Mouse (Mus musculus) G1E (cell line): Measurements from ENCODE around the gene Gtf2f1. TPM values are rescaled to one million over a fixed set of nuclear protein-coding genes. Genes with fewer than 3 reads are reported as not detected.

Source experiments
- ATAC-seq: 2 replicates; pipeline ENCODE4 v1.8.0; 2016; ENCODE audit warnings: mild to moderate bottlenecking; ENCODE audit not compliant: insufficient number of reproducible peaks, poor library complexity, low FRiP score, severe bottlenecking; ENCODE audit errors: extremely low read depth
- DNase-seq: peaks from one replicate; pipeline ENCODE4 v3.0.0; 2012; ENCODE audit warnings: low spot score
- H3K27me3 ChIP-seq: 2 replicates; pipeline ENCODE4 v1.6.1; 2012; ENCODE audit warnings: mild to moderate bottlenecking, low read length, inconsistent platforms; ENCODE audit not compliant: insufficient read depth
- H3K36me3 ChIP-seq: replicated peaks from 2 replicates; pipeline ENCODE3; 2012; ENCODE audit warnings: mild to moderate bottlenecking, inconsistent platforms
- H3K4me1 ChIP-seq: 2 replicates; pipeline ENCODE4 v1.6.1; 2012; ENCODE audit warnings: low read depth, low read length, inconsistent platforms, mixed read lengths; ENCODE audit not compliant: insufficient read depth
- H3K4me3 ChIP-seq: 2 replicates; pipeline ENCODE4 v1.5.1; 2012; ENCODE audit warnings: low read depth, mild to moderate bottlenecking, inconsistent platforms, low read length, moderate library complexity, mixed read lengths
- H3K9me3 ChIP-seq: replicated peaks from 2 replicates; pipeline ENCODE4 v1.6.1; 2012; ENCODE audit warnings: inconsistent platforms
- CTCF ChIP-seq: IDR thresholded peaks from 2 replicates; pipeline ENCODE4 v1.5.1; 2012; ENCODE audit warnings: low read depth, low read length, inconsistent platforms, mixed read lengths
- GATA1 ChIP-seq: IDR thresholded peaks from 2 replicates; pipeline ENCODE4 v1.6.1; 2012; ENCODE audit warnings: borderline replicate concordance, low read length, inconsistent platforms, mixed read lengths
- GATA2 ChIP-seq: IDR thresholded peaks from 2 replicates; pipeline ENCODE4 v1.6.1; 2012; ENCODE audit warnings: low read depth, low read length, inconsistent platforms, borderline replicate concordance
- POLR2AphosphoS5 ChIP-seq: IDR thresholded peaks from 2 replicates; pipeline ENCODE4 v1.6.1; 2012; ENCODE audit warnings: low read depth, low read length, inconsistent platforms; ENCODE audit not compliant: insufficient replicate concordance
- TAL1 ChIP-seq: conservative IDR thresholded peaks from 2 replicates; pipeline ENCODE4 v1.6.1; 2012; ENCODE audit warnings: low read depth, low read length, inconsistent platforms, mixed read lengths
- polyA plus RNA-seq: library from polyadenylated mRNA; stranded (reverse); fragments of >175 nt; gene quantifications from 2 replicates; pipeline ENCODE4 v1.2.3, GENCODE M21; 2012
- total RNA-seq, 2 experiments: library from RNA; stranded (forward) in 1 of 2; stranded (reverse) in 1 of 2; fragments of 200-1000 nt in 1 of 2; fragments of >200 nt in 1 of 2; fragmentation: Nextera tagmentation in 1 of 2; gene quantifications; 2 replicates each; pipeline ENCODE4 v1.2.3; 2014 to 2017

Gtf2f1 gene
- total and polyA plus RNA-seq, 3 experiments, result 102 to 145 (median 113) TPM

GRCm38 (mm10) chr17:56963646-56964045, 47.4 kb downstream of the Gtf2f1 start:
- no peak for TF ChIP-seq GATA2
- no peak for TF ChIP-seq GATA1
- TF ChIP-seq POLR2AphosphoS5, result no peak
- no peak for TF ChIP-seq TAL1
- no peak for TF ChIP-seq CTCF
- Histone ChIP-seq H3K36me3 (no peaks in the 10 kb centered on the region), H3K27me3 (peaks cover 19% of the 10 kb centered on the region), H3K4me1 (peaks cover 5% of the 10 kb centered on the region), H3K4me3 (no peak overlapping the region), H3K9me3 (no peaks in the 10 kb centered on the region)
- DNase-seq (no peak), ATAC-seq (no peak)

- H3K36me3 ChIP-seq, result no peaks in the 10 kb centered on the region
- ATAC-seq (no peak), DNase-seq (no peak)
- peaks cover 12% of the 10 kb centered on the region for H3K4me1 ChIP-seq
- H3K9me3 ChIP-seq, result no peaks in the 10 kb centered on the region
- TF ChIP-seq GATA1 (no peak), CTCF (no peak), TAL1 (no peak), POLR2AphosphoS5 (no peak), GATA2 (no peak)
- H3K27me3 ChIP-seq, result peaks cover 19% of the 10 kb centered on the region
- H3K4me3 ChIP-seq, result no peak overlapping the region
Observed at GRCm38 (mm10) chr17:56962642-56963405, 48.3 kb downstream of the Gtf2f1 start.

GRCm38 (mm10) chr17:56961880-56962279, 49.2 kb downstream of the Gtf2f1 start:
- peaks cover 19% of the 10 kb centered on the region for H3K27me3 ChIP-seq
- H3K36me3 ChIP-seq, result no peaks in the 10 kb centered on the region
- DNase-seq (no peak), ATAC-seq (no peak)
- H3K4me1 ChIP-seq, result peaks cover 14% of the 10 kb centered on the region
- TF ChIP-seq GATA2 (no peak), POLR2AphosphoS5 (no peak), CTCF (no peak), GATA1 (no peak), TAL1 (no peak)
- no peaks in the 10 kb centered on the region for H3K9me3 ChIP-seq
- H3K4me3 ChIP-seq, result no peak overlapping the region

GRCm38 (mm10) chr17:56958667-56959066, 52.4 kb downstream of the Gtf2f1 start:
- no peaks in the 10 kb centered on the region for H3K36me3 ChIP-seq
- H3K27me3 ChIP-seq, result peaks cover 28% of the 10 kb centered on the region
- H3K4me3 ChIP-seq, result no peak overlapping the region
- no peak for TF ChIP-seq CTCF
- TF ChIP-seq GATA2, result no peak
- no peak for TF ChIP-seq TAL1
- no peak for TF ChIP-seq GATA1
- no peak for TF ChIP-seq POLR2AphosphoS5
- DNase-seq (no peak), ATAC-seq (no peak)
- H3K9me3 ChIP-seq, result no peaks in the 10 kb centered on the region
- peaks cover 17% of the 10 kb centered on the region for H3K4me1 ChIP-seq

- Histone ChIP-seq H3K36me3 (no peaks in the 10 kb centered on the region), H3K4me3 (peak overlapping the region; percentile 55; the same call in 1 of the 2 replicates), H3K27me3 (peaks cover 26% of the 10 kb centered on the region), H3K4me1 (peaks cover 20% of the 10 kb centered on the region), H3K9me3 (no peaks in the 10 kb centered on the region)
- DNase-seq (peak; percentile 50), ATAC-seq (peak; percentile 66)
- no peak for TF ChIP-seq POLR2AphosphoS5
- TF ChIP-seq GATA2, result no peak
- TF ChIP-seq GATA1, result no peak
- TF ChIP-seq CTCF, result no peak
- TF ChIP-seq TAL1, result no peak
Observed at GRCm38 (mm10) chr17:56957763-56958429, 53.2 kb downstream of the Gtf2f1 start.

GRCm38 (mm10) chr17:56954871-56955270, 56.2 kb downstream of the Gtf2f1 start:
- Histone ChIP-seq H3K36me3 (no peaks in the 10 kb centered on the region), H3K4me1 (peaks cover 23% of the 10 kb centered on the region), H3K9me3 (no peaks in the 10 kb centered on the region), H3K4me3 (no peak overlapping the region), H3K27me3 (peaks cover 26% of the 10 kb centered on the region)
- DNase-seq (no peak), ATAC-seq (no peak)
- no peak for TF ChIP-seq CTCF
- no peak for TF ChIP-seq POLR2AphosphoS5
- no peak for TF ChIP-seq GATA2
- no peak for TF ChIP-seq GATA1
- TF ChIP-seq TAL1, result no peak

Other genes starting within 250 kb of the Gtf2f1 start
Only the 20 nearest of the 23 such genes appear.
- gene Rfx2, start 180.3 kb downstream of the Gtf2f1 start, total RNA-seq (2014; fragmentation: Nextera tagmentation), result 21.4 and 27.9 TPM in 2 replicates
- gene Rfx2, start 180.3 kb downstream of the Gtf2f1 start, total RNA-seq (2017), result 3.9 and 4.1 TPM in 2 replicates
- 36.4 and 38.2 TPM in 2 replicates for gene Rfx2, start 180.3 kb downstream of the Gtf2f1 start, polyA plus RNA-seq
- not detected in 2 replicates for gene Acsbg2, start 136.8 kb downstream of the Gtf2f1 start, total RNA-seq (2014; fragmentation: Nextera tagmentation)
- gene Acsbg2, start 136.8 kb downstream of the Gtf2f1 start, total RNA-seq (2017), result 0.11 TPM in 1 of 2 replicates, not detected in the other
- gene Acsbg2, start 136.8 kb downstream of the Gtf2f1 start, polyA plus RNA-seq, result not detected in 2 replicates
- gene 1700061G19Rik, start 135.8 kb downstream of the Gtf2f1 start, total RNA-seq (2014; fragmentation: Nextera tagmentation), result not detected in 2 replicates
- 0.22 TPM in 1 of 2 replicates, not detected in the other for gene 1700061G19Rik, start 135.8 kb downstream of the Gtf2f1 start, total RNA-seq (2017)
- gene 1700061G19Rik, start 135.8 kb downstream of the Gtf2f1 start, polyA plus RNA-seq, result not detected in 2 replicates
- 15.3 and 22.1 TPM in 2 replicates for gene Mllt1, start 75.9 kb downstream of the Gtf2f1 start, total RNA-seq (2014; fragmentation: Nextera tagmentation)
- 7.6 and 8.2 TPM in 2 replicates for gene Mllt1, start 75.9 kb downstream of the Gtf2f1 start, total RNA-seq (2017)
- 75.9 and 76.1 TPM in 2 replicates for gene Mllt1, start 75.9 kb downstream of the Gtf2f1 start, polyA plus RNA-seq
- not detected in 2 replicates for gene Acer1, start 29.2 kb downstream of the Gtf2f1 start, total RNA-seq (2014; fragmentation: Nextera tagmentation)
- gene Acer1, start 29.2 kb downstream of the Gtf2f1 start, total RNA-seq (2017), result 0.12 TPM in 1 of 2 replicates, not detected in the other
- not detected in 2 replicates for gene Acer1, start 29.2 kb downstream of the Gtf2f1 start, polyA plus RNA-seq
- gene Clpp, start 21.0 kb downstream of the Gtf2f1 start, total RNA-seq (2014; fragmentation: Nextera tagmentation), result 48.1 and 58.4 TPM in 2 replicates
- gene Clpp, start 21.0 kb downstream of the Gtf2f1 start, total RNA-seq (2017), result 75.3 and 76.7 TPM in 2 replicates
- gene Clpp, start 21.0 kb downstream of the Gtf2f1 start, polyA plus RNA-seq, result 197 and 208 TPM in 2 replicates
- gene Alkbh7, start 13.9 kb downstream of the Gtf2f1 start, total RNA-seq (2014; fragmentation: Nextera tagmentation), result 12.9 and 23.0 TPM in 2 replicates
- gene Alkbh7, start 13.9 kb downstream of the Gtf2f1 start, total RNA-seq (2017), result 25.5 and 26.8 TPM in 2 replicates
- 46.0 and 53.2 TPM in 2 replicates for gene Alkbh7, start 13.9 kb downstream of the Gtf2f1 start, polyA plus RNA-seq
- gene Pspn, start 11.3 kb downstream of the Gtf2f1 start, total RNA-seq (2014; fragmentation: Nextera tagmentation), result not detected in 2 replicates
- gene Pspn, start 11.3 kb downstream of the Gtf2f1 start, total RNA-seq (2017), result not detected in 2 replicates
- gene Pspn, start 11.3 kb downstream of the Gtf2f1 start, polyA plus RNA-seq, result not detected in 2 replicates
- 0.98 TPM in 1 of 2 replicates, not detected in the other for gene Gm17949, start 181 bp upstream of the Gtf2f1 start, total RNA-seq (2014; fragmentation: Nextera tagmentation)
- 0.12 and 0.27 TPM in 2 replicates for gene Gm17949, start 181 bp upstream of the Gtf2f1 start, total RNA-seq (2017)
- 0.11 and 0.21 TPM in 2 replicates for gene Gm17949, start 181 bp upstream of the Gtf2f1 start, polyA plus RNA-seq
- 296 and 302 TPM in 2 replicates for gene Khsrp, start 20.2 kb upstream of the Gtf2f1 start, total RNA-seq (2014; fragmentation: Nextera tagmentation)
- gene Khsrp, start 20.2 kb upstream of the Gtf2f1 start, total RNA-seq (2017), result 59.0 and 63.6 TPM in 2 replicates
- gene Khsrp, start 20.2 kb upstream of the Gtf2f1 start, polyA plus RNA-seq, result 282 and 302 TPM in 2 replicates
- not detected in 2 replicates for gene Slc25a41, start 30.4 kb upstream of the Gtf2f1 start, total RNA-seq (2014; fragmentation: Nextera tagmentation)
- gene Slc25a41, start 30.4 kb upstream of the Gtf2f1 start, total RNA-seq (2017), result not detected in 2 replicates
- gene Slc25a41, start 30.4 kb upstream of the Gtf2f1 start, polyA plus RNA-seq, result not detected in 2 replicates
- gene Crb3, start 47.8 kb upstream of the Gtf2f1 start, total RNA-seq (2014; fragmentation: Nextera tagmentation), result not detected in 2 replicates
- 0.23 and 0.33 TPM in 2 replicates for gene Crb3, start 47.8 kb upstream of the Gtf2f1 start, total RNA-seq (2017)
- gene Crb3, start 47.8 kb upstream of the Gtf2f1 start, polyA plus RNA-seq, result 0.23 and 0.37 TPM in 2 replicates
- 42.6 and 44.5 TPM in 2 replicates for gene Slc25a23, start 48.6 kb upstream of the Gtf2f1 start, total RNA-seq (2014; fragmentation: Nextera tagmentation)
- 2.4 and 3.3 TPM in 2 replicates for gene Slc25a23, start 48.6 kb upstream of the Gtf2f1 start, total RNA-seq (2017)
- gene Slc25a23, start 48.6 kb upstream of the Gtf2f1 start, polyA plus RNA-seq, result 16.7 and 18.3 TPM in 2 replicates
- 25.8 and 39.7 TPM in 2 replicates for gene Dennd1c, start 67.2 kb upstream of the Gtf2f1 start, total RNA-seq (2014; fragmentation: Nextera tagmentation)
- 13.4 and 14.3 TPM in 2 replicates for gene Dennd1c, start 67.2 kb upstream of the Gtf2f1 start, total RNA-seq (2017)
- 23.3 and 24.6 TPM in 2 replicates for gene Dennd1c, start 67.2 kb upstream of the Gtf2f1 start, polyA plus RNA-seq
- 4.2 and 4.3 TPM in 2 replicates for gene Tubb4a, start 76.5 kb upstream of the Gtf2f1 start, total RNA-seq (2014; fragmentation: Nextera tagmentation)
- gene Tubb4a, start 76.5 kb upstream of the Gtf2f1 start, total RNA-seq (2017), result 0.38 and 0.46 TPM in 2 replicates
- gene Tubb4a, start 76.5 kb upstream of the Gtf2f1 start, polyA plus RNA-seq, result 0.37 and 0.51 TPM in 2 replicates
- 2.3 and 4.4 TPM in 2 replicates for gene Tnfsf9, start 94.0 kb upstream of the Gtf2f1 start, total RNA-seq (2014; fragmentation: Nextera tagmentation)
- 9.0 and 10.4 TPM in 2 replicates for gene Tnfsf9, start 94.0 kb upstream of the Gtf2f1 start, total RNA-seq (2017)
- 6.6 and 9.2 TPM in 2 replicates for gene Tnfsf9, start 94.0 kb upstream of the Gtf2f1 start, polyA plus RNA-seq
- not detected in 2 replicates for gene Cd70, start 138.5 kb upstream of the Gtf2f1 start, total RNA-seq (2014; fragmentation: Nextera tagmentation)
- gene Cd70, start 138.5 kb upstream of the Gtf2f1 start, total RNA-seq (2017), result not detected in 2 replicates
- gene Cd70, start 138.5 kb upstream of the Gtf2f1 start, polyA plus RNA-seq, result not detected in 2 replicates
- not detected in 2 replicates for gene Tnfsf14, start 182.9 kb upstream of the Gtf2f1 start, total RNA-seq (2014; fragmentation: Nextera tagmentation)
- gene Tnfsf14, start 182.9 kb upstream of the Gtf2f1 start, total RNA-seq (2017), result 0.55 and 0.81 TPM in 2 replicates
- gene Tnfsf14, start 182.9 kb upstream of the Gtf2f1 start, polyA plus RNA-seq, result 0.05 and 0.12 TPM in 2 replicates
- not detected in 2 replicates for gene C3, start 216.8 kb upstream of the Gtf2f1 start, total RNA-seq (2014; fragmentation: Nextera tagmentation)
- 0.27 and 3.6 TPM in 2 replicates for gene C3, start 216.8 kb upstream of the Gtf2f1 start, total RNA-seq (2017)
- gene C3, start 216.8 kb upstream of the Gtf2f1 start, polyA plus RNA-seq, result 0.04 and 0.10 TPM in 2 replicates
- 15.2 and 18.4 TPM in 2 replicates for gene Gpr108, start 237.2 kb upstream of the Gtf2f1 start, total RNA-seq (2014; fragmentation: Nextera tagmentation)
- gene Gpr108, start 237.2 kb upstream of the Gtf2f1 start, total RNA-seq (2017), result 16.7 and 22.1 TPM in 2 replicates
- 12.4 and 15.1 TPM in 2 replicates for gene Gpr108, start 237.2 kb upstream of the Gtf2f1 start, polyA plus RNA-seq